In genomic region chr6:88011106-88011505, GRCm38 (mm10) we compare ENCODE assay signal across 9 mouse cellular contexts. TPM values are rescaled to one million over a fixed set of nuclear protein-coding genes. Genes with fewer than 3 reads are reported as not detected.
A peak's percentile ranks its signal among the peaks of the same experiment; 100 is the strongest.
DNase-seq lines count a peak whose midpoint lies in the region; ATAC-seq and TF ChIP-seq lines count a peak whose summit lies in the region.
"Not testable (repeated sequence)": the region's sequence is repeated elsewhere in the genome, so short reads cannot be mapped to it uniquely, and the experiment has no call there.
"Had no signal": no experiment of that assay in that cellular context is flagged by ENCODE, and none has a peak within 500 bp of the region (broad histone marks: within the 10 kb centered on the region; RNA-seq: fewer than 3 reads in every experiment).

No protein-coding gene starts in this region.

- H3K27ac ChIP-seq in forebrain, embryonic 14.5 days (ENCODE audit: low read depth, low read length); hindbrain, postnatal 0 days; lung, embryonic 14.5 days (ENCODE audit: low read depth): not testable (repeated sequence)

- TF ChIP-seq CTCF in hindbrain, postnatal 0 days (IDR thresholded peaks at IDR 0.05; ENCODE audit: low read depth), result peak; percentile 56
- peak; percentile 45 for TF ChIP-seq CTCF in lung, embryonic 14.5 days (IDR thresholded peaks at IDR 0.05; ENCODE audit: low read depth)

- not testable (repeated sequence) for H3K4me3 ChIP-seq in forebrain, embryonic 14.5 days (ENCODE audit: low read depth, low read length); hindbrain, postnatal 0 days (ENCODE audit: low read length); lung, embryonic 14.5 days (ENCODE audit: low read depth, low read length)

- H3K4me1 ChIP-seq in forebrain, embryonic 14.5 days (ENCODE audit: control insufficient read depth, insufficient read depth, low read length); hindbrain, postnatal 0 days (ENCODE audit: insufficient read depth, low read length); lung, embryonic 14.5 days (ENCODE audit: insufficient read depth): not testable (repeated sequence)

- DNase-seq in 3T3-L1 (ENCODE audit: low read depth, low spot score) (peak; percentile 50), MN1 (ENCODE audit: low spot score) (peak; percentile 30)
- peak; percentile 49 for DNase-seq in adrenal gland, postnatal 14 days
- peak; percentile 41 for DNase-seq in forebrain, embryonic 14.5 days (ENCODE audit: low spot score)
- peak; percentile 34 for DNase-seq in hindbrain, postnatal 0 days (ENCODE audit: low spot score)
- peak; percentile 42 to 75 for DNase-seq in kidney, postnatal 36 days
- DNase-seq in lung, embryonic 14.5 days, result peak; percentile 57
- DNase-seq in splenic B cell, adult 2 months (ENCODE audit: low read depth, low spot score), result peak; percentile 58

- H3K9me3 ChIP-seq in forebrain, embryonic 14.5 days (replicated peaks; ENCODE audit: control insufficient read depth, low read length); hindbrain, postnatal 0 days (ENCODE audit: low read length); lung, embryonic 14.5 days (ENCODE audit: low read depth, low read length): not testable (repeated sequence)

- H3K27me3 ChIP-seq in forebrain, embryonic 14.5 days (replicated peaks; ENCODE audit: control insufficient read depth, insufficient read depth, low read length); hindbrain, postnatal 0 days (ENCODE audit: insufficient read depth, low read length); lung, embryonic 14.5 days (ENCODE audit: insufficient read depth, low read length); splenic B cell, adult 2 months (ENCODE audit: control insufficient read depth, insufficient read depth, low read length, poor library complexity, severe bottlenecking): not testable (repeated sequence)

- not testable (repeated sequence) for ATAC-seq in forebrain, embryonic 14.5 days; hindbrain, postnatal 0 days; lung, embryonic 14.5 days (ENCODE audit: insufficient read depth)

- peaks cover 40% of the 10 kb centered on the region for H3K36me3 ChIP-seq in forebrain, embryonic 14.5 days (ENCODE audit: control insufficient read depth, insufficient read depth, low read length)
- peaks cover 22% of the 10 kb centered on the region for H3K36me3 ChIP-seq in hindbrain, postnatal 0 days (ENCODE audit: insufficient read depth, low read length)
- peaks cover 56% of the 10 kb centered on the region for H3K36me3 ChIP-seq in lung, embryonic 14.5 days (ENCODE audit: insufficient read depth)
- H3K36me3 ChIP-seq in splenic B cell, adult 2 months (ENCODE audit: control insufficient read depth, insufficient read depth, low read length, poor library complexity, severe bottlenecking), result peaks cover 13% of the 10 kb centered on the region

- not testable (repeated sequence) for H3K9ac ChIP-seq in forebrain, embryonic 14.5 days (ENCODE audit: low read length); hindbrain, postnatal 0 days (replicated peaks; ENCODE audit: low read length); lung, embryonic 14.5 days

- 78% methylated on average over 1 of the region's 1 CpGs for WGBS in forebrain, embryonic 14.5 days
- WGBS in hindbrain, postnatal 0 days, result 78% methylated on average over 1 of the region's 1 CpGs
- 67% methylated on average over 1 of the region's 1 CpGs for WGBS in lung, embryonic 14.5 days

- H3K4me2 ChIP-seq in forebrain, embryonic 14.5 days (ENCODE audit: low read length); hindbrain, postnatal 0 days (ENCODE audit: low read depth, low read length); lung, embryonic 14.5 days: not testable (repeated sequence)

RNA-seq across cellular contexts. Expression of gene H1fx, which starts 29.7 kb away (rescaled TPM):
- 23.8 and 24.9 TPM in 2 replicates for total RNA-seq in adrenal gland, postnatal 14 days (2021)
- polyA plus RNA-seq in forebrain, embryonic 14.5 days (2014; fragmentation: Nextera tagmentation; extraction: Ambion mirVana), result 20.5 and 27.0 TPM in 2 replicates
- total RNA-seq in hindbrain, postnatal 0 days (2014; rRNA removed), result 21.9 and 58.5 TPM in 2 replicates
- 56.3 and 61.3 TPM in 2 replicates for polyA plus RNA-seq in hindbrain, postnatal 0 days (2015; fragmentation: Nextera tagmentation; extraction: Ambion mirVana)
- 62.9 and 74.4 TPM in 2 replicates for polyA plus RNA-seq in lung, embryonic 14.5 days (2014; fragmentation: Nextera tagmentation; extraction: Ambion mirVana)
- total RNA-seq: liver, adult 2 months had no signal

RNA-seq across cellular contexts. Expression of gene Rab7, which starts 34.0 kb away (rescaled TPM):
- 280 and 282 TPM in 2 replicates for total RNA-seq in adrenal gland, postnatal 14 days (2021)
- polyA plus RNA-seq in forebrain, embryonic 14.5 days (2014; fragmentation: Nextera tagmentation; extraction: Ambion mirVana), result 342 and 365 TPM in 2 replicates
- total RNA-seq in hindbrain, postnatal 0 days (2014; rRNA removed), result 88.3 and 90.0 TPM in 2 replicates
- 325 and 345 TPM in 2 replicates for polyA plus RNA-seq in hindbrain, postnatal 0 days (2015; fragmentation: Nextera tagmentation; extraction: Ambion mirVana)
- polyA plus RNA-seq in lung, embryonic 14.5 days (2014; fragmentation: Nextera tagmentation; extraction: Ambion mirVana), result 216 and 218 TPM in 2 replicates
